Mouse (Mus musculus) heart, embryonic 11.5 days (tissue): ENCODE measurements at regions not wholly inside any gene's neighbourhood (a gene's known extent, or its start where the extent isn't known, plus 50 kb on each side); places are given as distances from the start of the nearest gene placed in this dataset.
A peak's percentile ranks its signal among the peaks of the same experiment; 100 is the strongest.

Experiments used
- ATAC-seq: fragments of 200-750 bp; cut with Nextera tagmentation; replicated peaks from 2 replicates; pipeline ENCODE4 v1.8.0; 2017; ENCODE audit warnings: moderate library complexity; ENCODE audit not compliant: insufficient number of reproducible peaks, low FRiP score, low TSS enrichment
- H3K27ac ChIP-seq: fragments of 300-500 bp; sonication (generic); 2 replicates; pipeline ENCODE4 v1.5.1; 2014; ENCODE audit warnings: mild to moderate bottlenecking, low read depth, low read length
- H3K27me3 ChIP-seq: fragments of 300-500 bp; sonication (generic); 2 replicates; pipeline ENCODE4 v1.6.1; 2014; ENCODE audit warnings: mild to moderate bottlenecking, low read length, mixed read lengths; ENCODE audit not compliant: control insufficient read depth, insufficient read depth
- H3K36me3 ChIP-seq: fragments of 300-500 bp; sonication (generic); 2 replicates; pipeline ENCODE4 v1.6.1; 2014; ENCODE audit warnings: mild to moderate bottlenecking, low read length, moderate library complexity, mixed read lengths; ENCODE audit not compliant: control insufficient read depth, insufficient read depth
- H3K4me1 ChIP-seq: fragments of 300-500 bp; sonication (generic); 2 replicates; pipeline ENCODE4 v1.6.1; 2014; ENCODE audit warnings: low read length; ENCODE audit not compliant: control insufficient read depth, insufficient read depth
- H3K4me2 ChIP-seq: fragments of 300-500 bp; sonication (generic); 2 replicates; pipeline ENCODE4 v1.6.1; 2014; ENCODE audit warnings: mild to moderate bottlenecking, moderate library complexity
- H3K4me3 ChIP-seq: fragments of 300-500 bp; sonication (generic); 2 replicates; pipeline ENCODE4 v1.5.1; 2014; ENCODE audit warnings: low read depth, low read length
- H3K9ac ChIP-seq: fragments of 300-500 bp; sonication (generic); 2 replicates; pipeline ENCODE4 v1.6.1; 2014; ENCODE audit warnings: mild to moderate bottlenecking, low read depth, low read length, moderate library complexity
- H3K9me3 ChIP-seq: fragments of 300-500 bp; sonication (generic); replicated peaks from 2 replicates; pipeline ENCODE4 v1.6.1; 2016; ENCODE audit warnings: low read length; ENCODE audit not compliant: control insufficient read depth
- WGBS: fragments of 180-500 bp; shearing (Covaris S2); extraction: QIAGEN DNeasy Blood & Tissue Kit; methylation state at CpG from one replicate; pipeline ENCODE4 v1.1.7; 2014; ENCODE audit not compliant: insufficient replicate concordance; 5-methylcytosine and 5-hydroxymethylcytosine counted together

DNA sequence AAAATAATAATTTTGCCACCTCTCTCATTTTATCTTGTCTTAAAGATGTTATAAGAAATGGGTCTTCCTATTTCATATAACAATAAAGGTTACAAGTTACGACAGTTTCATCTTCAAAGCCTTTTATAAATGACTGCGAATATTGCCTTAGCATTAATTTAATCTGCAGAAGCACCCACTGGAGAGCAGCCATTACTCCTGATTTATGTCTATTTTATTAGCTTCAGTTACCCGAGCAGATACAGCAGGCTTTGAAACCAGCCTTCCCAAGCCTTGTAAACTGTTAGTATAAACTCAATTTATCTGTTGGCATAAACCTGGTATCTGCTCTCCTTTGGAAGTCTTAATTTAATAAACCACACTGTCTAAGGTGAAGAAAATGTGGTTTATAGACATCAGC, 2851.6 kb upstream of the Gm6569 start:
- H3K9ac ChIP-seq = no peak overlapping the region
- H3K9me3 ChIP-seq = no peaks in the 10 kb centered on the region
- no peak for ATAC-seq
- H3K36me3 ChIP-seq = no peaks in the 10 kb centered on the region
- no peak overlapping the region for H3K4me2 ChIP-seq
- WGBS = 71% methylated on average over 3 of the region's 3 CpGs
- no peak overlapping the region for H3K4me3 ChIP-seq
- H3K4me1 ChIP-seq = no peaks in the 10 kb centered on the region
- H3K27me3 ChIP-seq = no peaks in the 10 kb centered on the region
- no peak overlapping the region for H3K27ac ChIP-seq

DNA sequence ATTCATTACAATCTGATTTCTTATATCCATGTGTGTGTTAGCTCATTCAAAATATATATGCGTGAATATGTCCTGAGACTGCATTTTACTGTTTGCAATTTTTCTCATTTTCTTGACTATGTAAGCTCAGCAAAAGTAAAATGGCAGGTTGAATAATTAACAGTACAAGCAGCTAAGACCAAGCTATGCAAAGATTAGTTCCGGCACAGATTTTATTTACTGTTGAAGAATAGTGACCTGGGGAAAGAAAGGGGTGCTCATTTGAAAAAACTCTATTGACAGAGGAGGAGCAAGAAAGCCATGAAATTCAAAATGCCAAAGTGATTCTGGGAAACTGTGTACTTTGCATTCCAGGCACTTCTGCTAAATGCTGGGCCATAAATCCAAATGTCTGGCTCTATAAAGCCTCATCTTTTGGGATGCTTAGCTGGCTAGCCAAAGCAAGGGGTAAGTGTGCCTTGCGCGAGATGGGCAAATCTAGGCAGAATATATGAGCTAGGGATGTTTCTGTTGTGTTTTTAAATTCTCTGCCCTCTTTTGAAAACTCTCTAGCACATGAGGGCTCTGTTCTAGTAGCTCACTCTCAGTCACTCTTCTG, 2846.3 kb upstream of the Gm6569 start:
- Histone ChIP-seq H3K4me3 (no peak overlapping the region), H3K27me3 (no peaks in the 10 kb centered on the region), H3K36me3 (no peaks in the 10 kb centered on the region), H3K9ac (no peak overlapping the region), H3K9me3 (no peaks in the 10 kb centered on the region), H3K27ac (no peak overlapping the region), H3K4me2 (no peak overlapping the region), H3K4me1 (no peaks in the 10 kb centered on the region)
- 85% methylated on average over 4 of the region's 4 CpGs for WGBS
- no peak for ATAC-seq

DNA sequence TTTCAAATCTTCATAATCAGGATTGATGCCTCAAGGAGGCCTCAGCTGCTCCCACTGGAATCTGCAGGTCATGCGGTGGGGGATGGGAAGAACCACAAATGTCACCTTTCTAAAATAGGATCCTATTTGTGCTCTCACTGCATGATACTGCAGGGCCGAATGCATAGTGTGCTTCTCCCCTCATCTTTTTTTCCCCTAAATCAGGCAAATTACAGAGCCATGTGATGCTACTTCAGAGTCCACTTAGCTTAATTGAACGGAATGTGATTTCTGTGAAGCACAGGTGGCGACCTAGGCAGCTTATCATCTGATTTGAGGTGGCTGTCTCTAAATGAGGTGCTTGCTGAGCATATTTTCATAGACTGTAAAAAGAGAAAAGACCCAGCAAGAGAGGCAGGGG, 2841.0 kb upstream of the Gm6569 start:
- Histone ChIP-seq H3K27me3 (no peaks in the 10 kb centered on the region), H3K9ac (no peak overlapping the region), H3K27ac (no peak overlapping the region), H3K4me3 (no peak overlapping the region), H3K4me2 (no peak overlapping the region), H3K9me3 (no peaks in the 10 kb centered on the region), H3K4me1 (no peaks in the 10 kb centered on the region), H3K36me3 (no peaks in the 10 kb centered on the region)
- ATAC-seq = no peak
- 73% methylated on average over 4 of the region's 4 CpGs for WGBS

DNA sequence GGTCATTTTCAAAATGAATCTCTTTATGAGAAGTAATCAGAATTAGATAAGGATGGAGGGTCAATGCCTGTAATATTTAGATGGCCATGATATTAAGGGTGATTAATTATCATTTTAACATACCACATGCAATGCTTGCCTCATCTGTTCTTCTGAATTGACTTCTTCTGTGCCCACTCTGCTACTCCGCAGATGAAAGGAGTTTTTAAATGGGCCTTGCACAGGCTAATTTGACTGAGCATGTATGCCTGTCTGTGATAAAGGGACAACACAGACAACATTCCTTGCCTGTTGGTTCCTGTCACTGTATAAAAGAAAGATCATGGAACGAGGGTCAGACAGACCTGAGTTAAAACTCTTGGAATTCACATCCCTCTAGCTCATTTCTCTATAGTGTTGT, 2824.0 kb upstream of the Gm6569 start:
- no peak for ATAC-seq
- no peak overlapping the region for H3K4me3 ChIP-seq
- 74% methylated on average over 2 of the region's 2 CpGs for WGBS
- no peak overlapping the region for H3K27ac ChIP-seq
- H3K4me1 ChIP-seq = no peaks in the 10 kb centered on the region
- H3K27me3 ChIP-seq = no peaks in the 10 kb centered on the region
- H3K36me3 ChIP-seq = no peaks in the 10 kb centered on the region
- H3K9ac ChIP-seq = no peak overlapping the region
- H3K9me3 ChIP-seq = no peaks in the 10 kb centered on the region
- no peak overlapping the region for H3K4me2 ChIP-seq

DNA sequence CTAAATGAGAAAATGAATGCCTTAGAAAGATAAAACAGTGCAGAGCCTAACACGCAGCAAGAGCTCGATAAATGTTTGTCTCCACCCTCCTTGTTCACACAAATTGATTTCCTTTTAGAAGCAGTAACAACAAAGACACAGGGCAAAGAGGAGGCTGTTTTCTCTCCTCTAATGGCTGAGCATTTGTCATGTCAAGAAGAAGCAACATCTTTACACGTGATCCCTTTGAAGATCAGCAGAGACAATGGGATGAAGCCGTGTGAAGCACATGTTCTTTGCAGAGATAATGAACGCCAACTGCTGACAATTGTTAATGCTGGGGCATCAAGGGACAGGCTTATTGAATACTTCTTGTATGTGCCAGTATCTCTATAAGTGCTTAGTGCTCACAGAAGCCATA, 2823.6 kb upstream of the Gm6569 start:
- Histone ChIP-seq H3K27ac (no peak overlapping the region), H3K9me3 (no peaks in the 10 kb centered on the region), H3K4me2 (no peak overlapping the region), H3K27me3 (no peaks in the 10 kb centered on the region), H3K4me3 (no peak overlapping the region), H3K9ac (no peak overlapping the region), H3K36me3 (no peaks in the 10 kb centered on the region), H3K4me1 (no peaks in the 10 kb centered on the region)
- WGBS = 76% methylated on average over 5 of the region's 5 CpGs
- no peak for ATAC-seq

DNA sequence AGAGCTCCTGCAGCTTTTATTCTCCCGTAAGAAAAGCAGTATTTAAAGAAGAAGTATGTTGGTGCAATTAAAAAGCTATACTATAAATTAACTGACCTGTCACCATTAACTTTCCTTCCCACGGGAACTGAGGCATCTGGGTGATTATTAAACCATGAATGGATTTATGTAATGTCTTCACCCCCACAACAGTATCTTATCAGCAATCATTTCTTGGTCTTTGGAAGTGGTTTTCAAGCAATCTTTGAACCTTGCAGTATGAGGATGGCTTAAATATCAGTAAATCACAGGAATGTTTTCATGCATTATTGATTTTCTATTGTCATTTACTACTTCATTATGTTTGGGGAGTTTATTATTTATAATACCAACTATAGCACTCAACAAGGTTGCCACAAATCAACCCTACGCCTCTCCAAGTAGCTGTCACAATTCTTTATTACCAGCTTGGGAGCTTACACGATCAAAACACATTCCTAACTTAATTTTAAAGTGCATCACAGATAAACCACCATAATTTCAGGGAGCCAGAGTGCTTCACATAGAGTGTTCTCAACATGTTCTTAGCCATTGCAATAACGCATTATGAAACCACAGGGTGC, 2780.0 kb upstream of the Gm6569 start:
- Histone ChIP-seq H3K4me2 (no peak overlapping the region), H3K4me1 (no peaks in the 10 kb centered on the region), H3K36me3 (no peaks in the 10 kb centered on the region), H3K9ac (no peak overlapping the region), H3K27ac (no peak overlapping the region), H3K9me3 (no peaks in the 10 kb centered on the region), H3K27me3 (no peaks in the 10 kb centered on the region), H3K4me3 (no peak overlapping the region)
- 73% methylated on average over 5 of the region's 5 CpGs for WGBS
- ATAC-seq = no peak

DNA sequence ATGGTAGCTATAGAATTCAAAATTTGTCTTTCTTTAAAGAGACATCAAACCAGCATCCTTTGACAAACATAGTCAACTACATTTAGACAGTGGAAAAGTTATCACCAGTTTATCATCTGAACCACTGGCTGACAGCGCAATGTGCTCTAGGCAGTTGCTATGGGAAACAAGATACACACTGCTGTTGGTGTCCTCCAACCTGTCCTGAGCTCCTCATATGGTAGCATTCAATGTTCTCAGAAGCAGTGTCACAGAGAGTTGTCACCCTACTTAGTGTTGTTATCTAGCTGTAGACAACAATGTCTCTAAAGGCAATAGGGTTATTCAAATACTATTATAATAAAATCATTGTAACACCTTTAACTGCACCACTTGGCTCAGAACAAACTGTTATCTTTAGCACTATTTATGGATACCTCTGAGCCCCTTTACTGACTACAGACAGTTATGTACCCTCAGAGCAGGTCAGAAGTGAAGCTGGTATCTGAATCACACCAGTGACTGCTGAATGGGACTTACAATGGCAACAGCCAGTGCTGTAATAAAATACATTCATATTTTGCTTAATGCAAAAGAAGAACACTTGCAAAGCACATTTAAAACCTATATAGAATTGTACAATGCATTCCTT, 2747.9 kb upstream of the Gm6569 start:
- Histone ChIP-seq H3K36me3 (no peaks in the 10 kb centered on the region), H3K27ac (peak overlapping the region; percentile 38), H3K4me3 (no peak overlapping the region), H3K4me2 (no peak overlapping the region), H3K9me3 (no peaks in the 10 kb centered on the region), H3K4me1 (0 out of 2 replicates have a peak, but pooled peaks cover 3% of the 10 kb centered on the region), H3K27me3 (no peaks in the 10 kb centered on the region), H3K9ac (no peak overlapping the region)
- ATAC-seq = peak; percentile 59; the same call in 1 of the 2 replicates
- WGBS = 61% methylated on average over 1 of the region's 1 CpGs

DNA sequence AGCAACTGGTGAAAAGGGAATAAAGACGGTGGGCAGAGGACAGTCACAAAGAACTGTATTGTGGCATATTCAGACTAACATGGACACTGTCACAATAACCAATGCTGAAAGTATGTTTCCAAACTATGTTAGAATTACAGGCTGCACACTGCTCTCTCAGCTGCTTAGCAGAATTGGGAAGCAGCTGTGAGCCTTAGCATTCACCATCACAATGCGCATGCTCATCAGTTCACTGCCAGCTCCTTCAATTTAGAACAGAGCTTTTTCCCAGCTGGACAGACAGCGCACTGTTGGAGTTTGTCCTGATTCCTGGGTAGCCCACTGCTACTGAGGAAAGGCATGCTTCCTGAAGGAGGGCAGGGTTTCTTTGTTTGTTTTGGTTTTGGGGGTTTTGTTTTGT, 2735.2 kb upstream of the Gm6569 start:
- H3K4me2 ChIP-seq = no peak overlapping the region
- no peaks in the 10 kb centered on the region for H3K4me1 ChIP-seq
- no peak overlapping the region for H3K27ac ChIP-seq
- no peaks in the 10 kb centered on the region for H3K9me3 ChIP-seq
- WGBS = 84% methylated on average over 3 of the region's 3 CpGs
- no peak for ATAC-seq
- H3K4me3 ChIP-seq = no peak overlapping the region
- no peaks in the 10 kb centered on the region for H3K36me3 ChIP-seq
- H3K27me3 ChIP-seq = no peaks in the 10 kb centered on the region
- H3K9ac ChIP-seq = no peak overlapping the region

DNA sequence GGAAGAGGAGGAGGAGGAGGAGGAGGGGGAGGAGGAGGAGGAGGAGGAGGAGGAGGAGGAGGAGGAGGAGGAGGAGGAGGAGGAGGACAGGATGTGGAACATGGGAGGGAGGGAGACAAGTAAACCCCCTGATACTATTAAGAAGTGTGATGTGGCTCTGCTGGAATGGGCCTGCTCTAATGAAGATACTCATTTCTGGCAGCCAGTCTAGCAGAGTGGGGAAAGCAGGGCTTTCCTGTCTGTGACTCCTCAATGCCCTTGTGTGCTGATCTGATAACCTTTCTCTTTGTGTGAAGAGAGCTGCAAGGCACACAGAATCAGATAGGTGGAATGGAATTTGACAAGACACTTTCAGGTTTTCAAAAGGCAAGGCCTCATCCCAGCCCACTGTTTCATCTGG, 2704.6 kb upstream of the Gm6569 start:
- no peaks in the 10 kb centered on the region for H3K27me3 ChIP-seq
- H3K36me3 ChIP-seq = no peaks in the 10 kb centered on the region
- no peak for ATAC-seq
- H3K27ac ChIP-seq = no peak overlapping the region
- H3K4me2 ChIP-seq = no peak overlapping the region
- H3K9ac ChIP-seq = no peak overlapping the region
- no peaks in the 10 kb centered on the region for H3K9me3 ChIP-seq
- no peaks in the 10 kb centered on the region for H3K4me1 ChIP-seq
- no peak overlapping the region for H3K4me3 ChIP-seq
